Mouse (Mus musculus): ENCODE measurements at regions not wholly inside any gene's neighbourhood (a gene's known extent, or its start where the extent isn't known, plus 50 kb on each side); places are given as distances from the start of the nearest gene placed in this dataset.

DNA sequence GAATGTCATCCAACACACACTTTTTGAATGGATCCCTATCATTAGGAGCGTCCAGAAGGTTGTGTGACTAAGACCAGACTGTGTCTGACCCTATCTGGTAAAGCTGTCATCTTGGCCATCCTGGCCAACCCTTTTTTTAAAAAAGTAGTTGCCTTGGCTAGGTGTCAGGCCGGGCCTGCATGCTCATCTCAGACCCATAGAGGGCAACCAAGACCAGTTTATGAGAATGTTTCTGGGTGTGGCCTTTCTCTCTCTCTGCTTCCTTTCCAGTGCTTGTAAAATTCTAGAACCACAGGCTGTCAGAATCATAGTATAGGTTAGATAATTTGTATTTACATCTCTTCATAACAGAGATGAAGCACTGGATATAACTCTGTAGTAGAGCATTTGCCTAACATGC lies 62.8 kb upstream of the Las1l start:
- DNase-seq (ENCODE audit: extremely low spot score, low spot score) = peak; percentile 14

- no peak for DNase-seq (ENCODE audit: extremely low spot score, low spot score)
Measured at GRCm38 (mm10) chrX:96020407-96020806, 63.6 kb upstream of the Las1l start.

DNA sequence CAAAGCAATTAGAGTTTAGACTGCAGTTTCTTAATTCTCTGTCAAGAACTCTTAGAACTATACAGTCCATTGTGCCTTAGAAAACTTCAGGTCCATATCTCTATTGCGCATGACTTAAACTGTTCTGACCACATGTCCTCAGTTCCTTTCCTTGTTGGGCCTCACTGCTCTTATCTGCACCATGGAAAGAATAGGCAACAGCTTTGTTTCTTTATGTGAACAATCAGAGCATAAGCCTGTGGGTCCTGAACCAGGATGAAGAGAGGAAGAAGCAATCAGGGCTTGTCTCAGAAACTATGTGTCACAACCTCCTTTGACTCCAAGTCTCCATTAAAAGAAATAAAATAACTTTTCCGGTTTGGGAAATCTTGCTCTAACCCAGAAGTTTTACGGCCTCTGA lies 68.6 kb upstream of the Las1l start:
- DNase-seq (ENCODE audit: extremely low spot score, low spot score) = no peak

GRCm38 (mm10) chrX:96025876-96026275 lies 69.1 kb upstream of the Las1l start:
- no peak for DNase-seq (ENCODE audit: extremely low spot score, low spot score)

GRCm38 (mm10) chrX:96031591-96031990 lies 64.3 kb upstream of the Msn start:
- no peak for DNase-seq (ENCODE audit: extremely low spot score, low spot score)

DNA sequence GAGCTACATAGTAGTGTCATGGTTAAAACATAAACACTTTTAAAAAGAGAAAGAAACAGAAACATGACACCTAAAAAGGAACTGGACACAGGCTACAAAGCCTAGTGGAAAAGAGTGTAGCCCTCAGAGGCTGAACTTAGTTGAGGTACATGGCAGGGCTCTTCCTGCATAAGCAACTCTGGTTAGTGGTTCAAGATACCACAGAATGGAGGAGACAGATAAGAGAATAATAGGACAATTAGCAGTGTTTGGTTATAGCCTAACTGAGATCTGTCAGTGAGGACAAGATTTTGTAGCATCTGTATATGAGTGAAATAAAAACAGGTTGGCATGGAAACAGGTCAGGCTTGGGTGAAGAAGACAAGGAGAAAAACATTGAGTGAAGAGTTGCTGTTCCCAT lies 60.5 kb upstream of the Msn start:
- no peak for DNase-seq (ENCODE audit: extremely low spot score, low spot score)

DNA sequence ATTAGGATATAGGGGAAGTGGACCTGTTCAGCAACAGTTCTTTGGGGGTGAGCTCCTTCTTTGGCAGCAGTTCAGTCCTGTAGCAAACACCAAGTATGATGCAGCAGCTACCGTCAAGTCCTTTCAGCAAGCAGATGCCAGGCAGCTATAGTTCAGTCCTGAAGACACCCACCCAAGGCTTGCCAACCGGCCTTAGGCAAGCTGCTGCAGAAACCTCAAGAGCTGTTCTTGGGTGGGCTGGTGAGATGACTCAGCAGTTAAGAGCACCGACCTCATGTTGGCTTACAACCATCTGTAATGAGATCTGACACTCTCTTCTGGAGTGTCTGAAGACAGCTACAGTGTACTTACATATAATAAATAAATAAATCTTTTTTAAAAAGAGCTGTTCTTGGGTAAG lies 53.6 kb upstream of the Msn start:
- DNase-seq (ENCODE audit: extremely low spot score, low spot score) = no peak
